Mouse (Mus musculus) C2C12 (cell line): ENCODE data around the gene Mvd. TPM values are rescaled to one million over a fixed set of nuclear protein-coding genes. Genes with fewer than 3 reads are reported as not detected.

ENCODE experiments used
- H3K27me3 ChIP-seq: one replicate; pipeline ENCODE4 v1.6.1; 2011; ENCODE audit not compliant: control insufficient read depth, insufficient read depth, insufficient read length
- H3K36me3 ChIP-seq: one replicate; pipeline ENCODE4 v1.6.1; 2011; ENCODE audit not compliant: control insufficient read depth, insufficient read depth
- H3K4me3 ChIP-seq: one replicate; pipeline ENCODE4 v1.5.1; 2011; ENCODE audit warnings: mild to moderate bottlenecking, control low read depth; ENCODE audit not compliant: poor library complexity, insufficient read depth, severe bottlenecking
- H3K79me2 ChIP-seq: one replicate; pipeline ENCODE4 v1.6.1; 2011; ENCODE audit not compliant: control insufficient read depth, insufficient read depth
- H3K79me3 ChIP-seq: one replicate; pipeline ENCODE4 v1.6.1; 2011; ENCODE audit warnings: low read depth, control low read depth
- H3ac ChIP-seq: one replicate; pipeline ENCODE3; 2011; ENCODE audit warnings: low read depth; ENCODE audit not compliant: control insufficient read depth, insufficient read length
- CEBPB ChIP-seq: IDR thresholded peaks from one replicate; pipeline ENCODE4 v1.6.1; 2011; ENCODE audit warnings: low read depth, mild to moderate bottlenecking, control low read depth, moderate library complexity
- CTCF ChIP-seq: IDR thresholded peaks from one replicate; pipeline ENCODE4 v1.5.1; 2011; ENCODE audit not compliant: control insufficient read depth, insufficient read depth, insufficient read length
- FOSL1 ChIP-seq: IDR thresholded peaks from one replicate; pipeline ENCODE4 v1.8.0; 2011; ENCODE audit warnings: mild to moderate bottlenecking, low read length; ENCODE audit not compliant: poor library complexity, insufficient read depth, severe bottlenecking
- MAX ChIP-seq: IDR thresholded peaks from one replicate; pipeline ENCODE4 v1.6.1; 2011; ENCODE audit warnings: mild to moderate bottlenecking, control low read depth
- MYOD1 ChIP-seq: IDR thresholded peaks from one replicate; pipeline ENCODE4 v1.6.1; 2011; ENCODE audit warnings: low read depth; ENCODE audit not compliant: control insufficient read depth, insufficient read length
- MYOG ChIP-seq: IDR thresholded peaks from one replicate; pipeline ENCODE4 v1.6.1; 2011; ENCODE audit not compliant: control insufficient read depth, insufficient read length; ENCODE audit errors: extremely low read depth
- USF1 ChIP-seq: IDR thresholded peaks from one replicate; pipeline ENCODE4 v1.6.1; 2011; ENCODE audit warnings: low read depth, mild to moderate bottlenecking, control low read depth, moderate library complexity
- polyA plus RNA-seq: library from polyadenylated mRNA; unstranded; fragments of >200 nt; fragmentation: generic; extraction: Trizol; gene quantifications from one replicate; pipeline ENCODE4 v1.2.1, GENCODE M21; 2012; ENCODE audit warnings: missing spikeins

Mvd gene
- polyA plus RNA-seq, 1 experiment, result 38.3 TPM

- Histone ChIP-seq H3K79me3 (no peaks in the 10 kb centered on the region), H3K27me3 (peaks cover 5% of the 10 kb centered on the region), H3K79me2 (no peaks in the 10 kb centered on the region), H3K4me3 (no peak within 1 kb of the TSS), H3ac (no peak within 1 kb of the TSS), H3K36me3 (no peaks in the 10 kb centered on the region)
- TF ChIP-seq MYOD1 (peak; percentile 51), MYOG (no peak), CTCF (no peak), CEBPB (no peak), MAX (no peak)
These were observed 17.6 kb upstream of the Mvd start, which contains the start of gene Snai3 for GRCm38 (mm10) chr8:122460524-122461472. Gene Snai3 (minus strand): TSS chr8:122460733.

GRCm38 (mm10) chr8:122459990-122460389 is 16.8 kb upstream of the Mvd start:
- Histone ChIP-seq H3K79me3 (no peaks in the 10 kb centered on the region), H3K36me3 (no peaks in the 10 kb centered on the region), H3ac (no peak overlapping the region), H3K27me3 (peaks cover 8% of the 10 kb centered on the region), H3K4me3 (no peak overlapping the region), H3K79me2 (no peaks in the 10 kb centered on the region)
- TF ChIP-seq CEBPB, result no peak
- no peak for TF ChIP-seq CTCF
- TF ChIP-seq FOSL1, result no peak
- TF ChIP-seq MYOD1, result no peak
- no peak for TF ChIP-seq MYOG
- no peak for TF ChIP-seq MAX
- no peak for TF ChIP-seq USF1

- no peak overlapping the region for H3K4me3 ChIP-seq
- peaks cover 14% of the 10 kb centered on the region for H3K27me3 ChIP-seq
- H3ac ChIP-seq, result no peak overlapping the region
- no peaks in the 10 kb centered on the region for H3K36me3 ChIP-seq
- no peaks in the 10 kb centered on the region for H3K79me3 ChIP-seq
- no peaks in the 10 kb centered on the region for H3K79me2 ChIP-seq
- TF ChIP-seq FOSL1 (no peak), MYOG (no peak), CTCF (no peak), MAX (no peak), MYOD1 (no peak), USF1 (no peak), CEBPB (no peak)
These were observed 16.1 kb upstream of the Mvd start for GRCm38 (mm10) chr8:122459218-122459900.

- Histone ChIP-seq H3K79me2 (no peaks in the 10 kb centered on the region), H3K36me3 (no peaks in the 10 kb centered on the region), H3K4me3 (no peak overlapping the region), H3K27me3 (peaks cover 30% of the 10 kb centered on the region), H3ac (no peak overlapping the region), H3K79me3 (no peaks in the 10 kb centered on the region)
- TF ChIP-seq CEBPB (no peak), CTCF (no peak), MYOG (no peak), MAX (no peak), USF1 (no peak), MYOD1 (no peak), FOSL1 (no peak)
These were observed 13.9 kb upstream of the Mvd start for GRCm38 (mm10) chr8:122457171-122457570.

DNA sequence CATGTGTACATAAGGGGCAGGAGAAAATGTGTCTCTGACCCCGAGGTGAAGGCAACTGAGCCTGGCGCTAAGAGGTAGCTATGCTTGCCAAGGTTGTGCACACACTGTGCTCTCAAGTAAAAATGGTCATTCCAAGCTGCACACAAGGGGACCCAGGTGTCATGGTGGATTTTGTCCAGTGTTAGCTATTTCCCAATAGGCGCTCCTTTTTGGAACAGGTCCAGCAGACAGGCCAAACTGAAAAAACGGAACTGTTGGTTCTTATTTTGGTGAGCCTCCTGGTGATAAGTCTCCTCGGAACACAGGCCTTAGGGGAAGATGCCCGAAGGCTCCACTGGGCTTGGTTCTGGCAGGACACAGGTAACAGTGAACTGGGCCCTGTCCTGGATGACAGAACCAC is 11.2 kb upstream of the Mvd start:
- peaks cover 39% of the 10 kb centered on the region for H3K27me3 ChIP-seq
- H3K36me3 ChIP-seq, result no peaks in the 10 kb centered on the region
- H3K79me2 ChIP-seq, result no peaks in the 10 kb centered on the region
- H3ac ChIP-seq, result no peak overlapping the region
- no peak overlapping the region for H3K4me3 ChIP-seq
- H3K79me3 ChIP-seq, result no peaks in the 10 kb centered on the region
- no peak for TF ChIP-seq MAX
- no peak for TF ChIP-seq MYOD1
- TF ChIP-seq USF1, result no peak
- no peak for TF ChIP-seq FOSL1
- no peak for TF ChIP-seq CEBPB
- no peak for TF ChIP-seq CTCF
- no peak for TF ChIP-seq MYOG
